Mouse (Mus musculus) limb, embryonic 15.5 days (tissue): ENCODE data around the gene E130311K13Rik. TPM values are rescaled to one million over a fixed set of nuclear protein-coding genes. Genes with fewer than 3 reads are reported as not detected.

Source experiments
- ATAC-seq: fragments of 200-750 bp; cut with Nextera tagmentation; 2 replicates; pipeline ENCODE4 v1.8.0; 2017; ENCODE audit warnings: low read depth, moderate TSS enrichment; ENCODE audit not compliant: insufficient number of reproducible peaks, low FRiP score, low TSS enrichment
- H3K27ac ChIP-seq: fragments of 300-500 bp; sonication (generic); 2 replicates; pipeline ENCODE4 v1.5.1; 2015; ENCODE audit warnings: moderate library complexity, mild to moderate bottlenecking, inconsistent platforms
- H3K27me3 ChIP-seq: fragments of 300-500 bp; sonication (generic); 2 replicates; pipeline ENCODE4 v1.6.1; 2015; ENCODE audit warnings: inconsistent platforms
- H3K36me3 ChIP-seq: fragments of 300-500 bp; sonication (generic); 2 replicates; pipeline ENCODE4 v1.6.1; 2015; ENCODE audit warnings: inconsistent platforms
- H3K4me1 ChIP-seq: fragments of 300-500 bp; sonication (generic); 2 replicates; pipeline ENCODE4 v1.6.1; 2015; ENCODE audit warnings: inconsistent platforms
- H3K4me2 ChIP-seq: fragments of 300-500 bp; sonication (generic); 2 replicates; pipeline ENCODE4 v1.6.1; 2015; ENCODE audit warnings: mild to moderate bottlenecking, inconsistent platforms
- H3K4me3 ChIP-seq: fragments of 300-500 bp; sonication (generic); 2 replicates; pipeline ENCODE4 v1.5.1; 2015; ENCODE audit warnings: mild to moderate bottlenecking, inconsistent platforms
- H3K9ac ChIP-seq: fragments of 300-500 bp; sonication (generic); 2 replicates; pipeline ENCODE4 v1.6.1; 2015; ENCODE audit warnings: inconsistent platforms
- H3K9me3 ChIP-seq: fragments of 300-500 bp; sonication (generic); 2 replicates; pipeline ENCODE4 v1.6.1; 2016; ENCODE audit warnings: inconsistent platforms
- WGBS: fragments of 180-500 bp; shearing (Covaris S2); methylation state at CpG from one replicate; pipeline ENCODE4 v1.1.7; 2015; 5-methylcytosine and 5-hydroxymethylcytosine counted together
- polyA plus RNA-seq: library from polyadenylated mRNA; unstranded; fragments of >200 nt; fragmentation: Nextera tagmentation; extraction: Ambion mirVana; gene quantifications from 2 replicates; pipeline ENCODE4 v1.2.1, GENCODE M21; 2015

Gene E130311K13Rik
- polyA plus RNA-seq, 1 experiment from 2014 or later: 8.4 TPM

DNA sequence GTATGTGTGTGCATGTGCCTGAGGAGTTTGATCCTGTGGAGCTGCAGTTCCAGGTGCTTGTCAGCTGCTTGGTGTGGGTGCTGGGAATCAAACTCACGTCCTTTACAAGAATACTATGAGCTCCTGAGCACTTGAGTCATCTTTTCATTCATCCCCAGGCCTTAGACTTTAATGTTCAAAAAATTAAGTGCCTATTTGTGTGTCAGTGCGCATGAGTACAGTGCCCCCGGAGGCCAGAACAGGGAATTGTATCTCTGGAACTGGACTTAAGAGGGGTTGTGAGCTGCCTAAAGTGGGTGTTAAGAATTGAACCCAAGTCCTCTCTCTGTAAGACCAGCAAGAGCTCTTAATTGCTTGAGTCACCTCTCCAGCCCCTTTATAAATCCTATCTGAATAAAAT is 9.6 kb downstream of the E130311K13Rik start:
- Histone ChIP-seq H3K9me3 (no peaks in the 10 kb centered on the region), H3K27ac (no peak overlapping the region), H3K27me3 (no peaks in the 10 kb centered on the region), H3K36me3 (peaks cover 17% of the 10 kb centered on the region), H3K4me3 (no peak overlapping the region), H3K4me2 (no peak overlapping the region), H3K9ac (no peak overlapping the region), H3K4me1 (no peaks in the 10 kb centered on the region)
- 66% methylated on average over 3 of the region's 3 CpGs for WGBS
- no peak for ATAC-seq

GRCm38 (mm10) chr3:63910301-63910700 is 19.0 kb downstream of the E130311K13Rik start:
- ATAC-seq: no peak
- 75% methylated on average over 4 of the region's 4 CpGs for WGBS

GRCm38 (mm10) chr3:63905241-63905640 is 24.0 kb downstream of the E130311K13Rik start:
- no peak overlapping the region for H3K9ac ChIP-seq
- peaks cover 9% of the 10 kb centered on the region; the same call in 1 of the 2 replicates for H3K27me3 ChIP-seq
- H3K27ac ChIP-seq: no peak overlapping the region
- no peak for ATAC-seq
- no peaks in the 10 kb centered on the region for H3K9me3 ChIP-seq
- no peaks in the 10 kb centered on the region for H3K36me3 ChIP-seq
- H3K4me2 ChIP-seq: peak overlapping the region; percentile 56
- H3K4me3 ChIP-seq: peak overlapping the region; percentile 32
- WGBS: 2% methylated on average over 18 of the region's 18 CpGs
- 0 out of 2 replicates have a peak, but pooled peaks cover 3% of the 10 kb centered on the region for H3K4me1 ChIP-seq

More at GRCm38 (mm10) chr3:63910301-63910700, 19.0 kb downstream of the E130311K13Rik start:
- Histone ChIP-seq H3K9ac (no peak overlapping the region), H3K27me3 (no peaks in the 10 kb centered on the region; the same call in 1 of the 2 replicates), H3K9me3 (no peaks in the 10 kb centered on the region), H3K4me2 (no peak overlapping the region), H3K27ac (no peak overlapping the region), H3K4me3 (no peak overlapping the region), H3K4me1 (0 out of 2 replicates have a peak, but pooled peaks cover under 1% of the 10 kb centered on the region), H3K36me3 (peaks cover 8% of the 10 kb centered on the region; the same call in 1 of the 2 replicates)

GRCm38 (mm10) chr3:63904157-63904556 is 25.1 kb downstream of the E130311K13Rik start:
- Histone ChIP-seq H3K27ac (no peak overlapping the region), H3K4me3 (no peak overlapping the region), H3K9ac (no peak overlapping the region), H3K4me2 (no peak overlapping the region), H3K27me3 (peaks cover 18% of the 10 kb centered on the region; the same call in 1 of the 2 replicates), H3K9me3 (no peaks in the 10 kb centered on the region), H3K4me1 (peaks cover 11% of the 10 kb centered on the region), H3K36me3 (no peaks in the 10 kb centered on the region)
- no peak for ATAC-seq
- WGBS: 86% methylated on average over 2 of the region's 2 CpGs

DNA sequence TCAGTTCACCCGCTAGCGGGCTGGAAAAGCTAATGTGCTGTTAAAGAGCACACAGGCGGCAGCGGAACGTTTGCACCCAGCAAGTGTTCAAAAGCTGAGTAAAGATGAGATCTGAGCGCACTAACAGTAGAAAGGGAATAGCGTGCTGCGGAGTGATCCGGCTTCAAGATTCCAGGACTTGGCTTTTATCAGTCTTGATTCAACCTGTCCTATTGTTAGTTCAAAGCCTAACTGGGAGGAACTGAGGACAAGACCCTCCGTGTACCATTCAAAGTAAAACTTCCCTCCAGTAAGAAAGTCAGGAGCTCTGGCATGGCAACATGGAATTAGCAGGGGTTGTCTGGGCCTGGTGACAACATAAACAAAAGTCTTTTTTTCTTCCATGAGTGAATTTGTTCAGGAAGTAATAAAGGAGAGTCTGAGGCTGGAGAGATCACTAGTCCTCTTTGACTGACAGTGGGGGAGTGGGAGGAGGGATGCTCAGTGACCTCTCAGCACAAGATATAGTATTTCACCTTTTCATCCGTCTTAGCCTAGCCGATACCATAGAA is 29.2 kb downstream of the E130311K13Rik start:
- H3K9ac ChIP-seq: no peak overlapping the region
- H3K4me3 ChIP-seq: peak overlapping the region; percentile 58; the same call in 1 of the 2 replicates
- H3K36me3 ChIP-seq: no peaks in the 10 kb centered on the region
- H3K9me3 ChIP-seq: no peaks in the 10 kb centered on the region
- peaks cover 9% of the 10 kb centered on the region for H3K4me1 ChIP-seq
- H3K27ac ChIP-seq: no peak overlapping the region
- peaks cover 24% of the 10 kb centered on the region; the same call in 1 of the 2 replicates for H3K27me3 ChIP-seq
- 6% methylated on average over 12 of the region's 12 CpGs for WGBS
- no peak for ATAC-seq
- H3K4me2 ChIP-seq: peak overlapping the region; percentile 100

- H3K36me3 ChIP-seq: no peaks in the 10 kb centered on the region
- peak within 1 kb of the TSS; percentile 100 for H3K4me2 ChIP-seq
- peak within 1 kb of the TSS; percentile 33 for H3K9ac ChIP-seq
- H3K27ac ChIP-seq: no peak within 1 kb of the TSS
- H3K9me3 ChIP-seq: no peaks in the 10 kb centered on the region
- H3K4me3 ChIP-seq: peak within 1 kb of the TSS; percentile 58
- H3K4me1 ChIP-seq: peaks cover 9% of the 10 kb centered on the region
- ATAC-seq: no peak
- WGBS: under 1% methylated on average over 12 of the region's 12 CpGs
- H3K27me3 ChIP-seq: peaks cover 24% of the 10 kb centered on the region; the same call in 1 of the 2 replicates
Measured at GRCm38 (mm10) chr3:63899309-63899695, 30.0 kb downstream of the E130311K13Rik start, which contains the start of gene Plch1. Gene Plch1, minus strand, starts transcription at chr3:63899472.

DNA sequence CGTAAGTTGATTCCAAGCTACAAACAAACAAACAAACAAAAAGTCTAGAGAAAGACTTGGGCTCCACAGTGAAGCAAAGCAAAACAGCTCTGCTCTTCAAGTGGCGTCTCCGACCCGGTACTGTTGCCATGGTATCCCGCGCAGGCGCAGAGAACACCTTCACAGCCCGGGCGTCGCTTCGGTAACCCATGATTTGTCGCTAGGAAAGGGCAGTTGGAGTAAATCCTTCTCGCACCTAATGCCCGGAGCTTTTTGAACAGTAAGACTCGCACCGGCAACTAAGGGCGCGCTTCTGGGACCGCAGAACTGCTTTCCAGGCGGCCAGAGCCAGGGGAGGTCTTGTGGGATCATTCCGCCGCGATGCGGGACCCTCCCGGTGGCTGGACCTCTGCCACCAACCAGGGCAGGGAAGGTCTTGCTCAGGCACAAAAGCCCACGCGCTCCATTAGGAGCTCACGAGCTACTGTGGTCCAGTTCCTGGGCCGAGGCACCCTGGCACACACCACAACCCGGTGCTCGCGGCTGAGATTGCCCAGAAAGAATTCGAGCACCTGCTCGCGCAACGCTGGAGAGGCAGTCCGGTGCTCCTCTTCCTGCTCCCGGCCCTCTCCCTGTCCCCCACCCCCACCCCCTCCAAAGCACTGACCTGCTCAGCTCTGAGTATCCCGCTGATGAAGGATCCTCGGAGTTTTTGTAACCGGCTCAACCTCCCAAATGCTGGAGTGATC is 30.5 kb downstream of the E130311K13Rik start:
- H3K36me3 ChIP-seq: no peaks in the 10 kb centered on the region
- peak overlapping the region; percentile 58 for H3K4me3 ChIP-seq
- no peaks in the 10 kb centered on the region for H3K9me3 ChIP-seq
- no peak for ATAC-seq
- peak overlapping the region; percentile 100 for H3K4me2 ChIP-seq
- H3K9ac ChIP-seq: peak overlapping the region; percentile 33
- WGBS: under 1% methylated on average over 41 of the region's 41 CpGs
- peaks cover 9% of the 10 kb centered on the region for H3K4me1 ChIP-seq
- no peak overlapping the region for H3K27ac ChIP-seq
- H3K27me3 ChIP-seq: peaks cover 24% of the 10 kb centered on the region; the same call in 1 of the 2 replicates

- 23% methylated on average over 1 of the region's 1 CpGs for WGBS
- no peak overlapping the region for H3K4me2 ChIP-seq
- no peaks in the 10 kb centered on the region for H3K36me3 ChIP-seq
- H3K9me3 ChIP-seq: no peaks in the 10 kb centered on the region
- no peak overlapping the region for H3K9ac ChIP-seq
- H3K4me1 ChIP-seq: peaks cover 9% of the 10 kb centered on the region
- no peak overlapping the region for H3K27ac ChIP-seq
- no peak overlapping the region for H3K4me3 ChIP-seq
- H3K27me3 ChIP-seq: peaks cover 24% of the 10 kb centered on the region; the same call in 1 of the 2 replicates
- no peak for ATAC-seq
Measured at GRCm38 (mm10) chr3:63897177-63897576, 32.1 kb downstream of the E130311K13Rik start.

- Histone ChIP-seq H3K27me3 (peaks cover 18% of the 10 kb centered on the region; the same call in 1 of the 2 replicates), H3K27ac (no peak overlapping the region), H3K36me3 (no peaks in the 10 kb centered on the region), H3K4me1 (peaks cover 9% of the 10 kb centered on the region), H3K4me3 (no peak overlapping the region), H3K9ac (no peak overlapping the region), H3K9me3 (no peaks in the 10 kb centered on the region), H3K4me2 (no peak overlapping the region)
- no peak for ATAC-seq
- WGBS: 78% methylated on average over 4 of the region's 4 CpGs
Measured at GRCm38 (mm10) chr3:63896303-63896702, 33.0 kb downstream of the E130311K13Rik start.

GRCm38 (mm10) chr3:63895786-63896185 is 33.5 kb downstream of the E130311K13Rik start:
- Histone ChIP-seq H3K36me3 (no peaks in the 10 kb centered on the region), H3K4me2 (no peak overlapping the region), H3K9me3 (no peaks in the 10 kb centered on the region), H3K9ac (no peak overlapping the region), H3K4me1 (peaks cover 9% of the 10 kb centered on the region), H3K4me3 (no peak overlapping the region), H3K27ac (no peak overlapping the region), H3K27me3 (peaks cover 16% of the 10 kb centered on the region; the same call in 1 of the 2 replicates)
- ATAC-seq: no peak
- 47% methylated on average over 2 of the region's 2 CpGs for whole genome bisulfite sequencing

GRCm38 (mm10) chr3:63893677-63894076 is 35.6 kb downstream of the E130311K13Rik start:
- ATAC-seq: no peak
- WGBS: 34% methylated on average over 7 of the region's 7 CpGs
- Histone ChIP-seq H3K4me2 (no peak overlapping the region), H3K9ac (no peak overlapping the region), H3K27ac (no peak overlapping the region), H3K4me1 (no peaks in the 10 kb centered on the region), H3K4me3 (no peak overlapping the region), H3K36me3 (no peaks in the 10 kb centered on the region), H3K27me3 (0 out of 2 replicates have a peak, but pooled peaks cover under 1% of the 10 kb centered on the region), H3K9me3 (no peaks in the 10 kb centered on the region)

DNA sequence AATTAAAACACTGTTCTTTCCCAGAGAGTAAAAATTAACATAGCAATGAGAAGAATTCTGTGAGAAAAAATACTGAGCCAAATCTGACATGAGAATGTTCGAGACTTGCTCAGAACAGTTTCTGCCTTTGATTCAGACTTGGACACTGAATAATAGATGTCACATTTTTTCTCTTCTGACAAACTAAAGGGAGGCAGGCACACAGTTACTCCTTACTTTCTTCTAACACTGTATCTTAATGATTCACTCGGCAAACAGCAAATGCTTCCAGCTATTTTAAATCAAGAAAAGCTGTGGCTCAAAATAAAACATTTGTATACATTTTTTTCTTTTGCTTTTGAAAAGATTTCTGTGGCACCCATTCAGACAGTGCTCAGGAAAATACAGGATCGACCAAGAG is 37.1 kb downstream of the E130311K13Rik start:
- Histone ChIP-seq H3K36me3 (no peaks in the 10 kb centered on the region), H3K9me3 (no peaks in the 10 kb centered on the region), H3K9ac (no peak overlapping the region), H3K4me1 (no peaks in the 10 kb centered on the region), H3K4me3 (no peak overlapping the region), H3K4me2 (no peak overlapping the region), H3K27ac (no peak overlapping the region), H3K27me3 (no peaks in the 10 kb centered on the region)
- WGBS: 48% methylated on average over 3 of the region's 3 CpGs
- ATAC-seq: no peak
